Mouse (Mus musculus) Muller cell, postnatal 12 days (primary cell): ENCODE measurements around the gene Myo18a.
"Not testable (repeated sequence)": the region's sequence is repeated elsewhere in the genome, so short reads cannot be mapped to it uniquely, and the experiment has no call there.

Source experiments
- DNase-seq: peaks from one replicate; pipeline ENCODE4 v3.0.0-alpha.2; 2015; ENCODE audit errors: inconsistent ontology term

Myo18a gene

DNA sequence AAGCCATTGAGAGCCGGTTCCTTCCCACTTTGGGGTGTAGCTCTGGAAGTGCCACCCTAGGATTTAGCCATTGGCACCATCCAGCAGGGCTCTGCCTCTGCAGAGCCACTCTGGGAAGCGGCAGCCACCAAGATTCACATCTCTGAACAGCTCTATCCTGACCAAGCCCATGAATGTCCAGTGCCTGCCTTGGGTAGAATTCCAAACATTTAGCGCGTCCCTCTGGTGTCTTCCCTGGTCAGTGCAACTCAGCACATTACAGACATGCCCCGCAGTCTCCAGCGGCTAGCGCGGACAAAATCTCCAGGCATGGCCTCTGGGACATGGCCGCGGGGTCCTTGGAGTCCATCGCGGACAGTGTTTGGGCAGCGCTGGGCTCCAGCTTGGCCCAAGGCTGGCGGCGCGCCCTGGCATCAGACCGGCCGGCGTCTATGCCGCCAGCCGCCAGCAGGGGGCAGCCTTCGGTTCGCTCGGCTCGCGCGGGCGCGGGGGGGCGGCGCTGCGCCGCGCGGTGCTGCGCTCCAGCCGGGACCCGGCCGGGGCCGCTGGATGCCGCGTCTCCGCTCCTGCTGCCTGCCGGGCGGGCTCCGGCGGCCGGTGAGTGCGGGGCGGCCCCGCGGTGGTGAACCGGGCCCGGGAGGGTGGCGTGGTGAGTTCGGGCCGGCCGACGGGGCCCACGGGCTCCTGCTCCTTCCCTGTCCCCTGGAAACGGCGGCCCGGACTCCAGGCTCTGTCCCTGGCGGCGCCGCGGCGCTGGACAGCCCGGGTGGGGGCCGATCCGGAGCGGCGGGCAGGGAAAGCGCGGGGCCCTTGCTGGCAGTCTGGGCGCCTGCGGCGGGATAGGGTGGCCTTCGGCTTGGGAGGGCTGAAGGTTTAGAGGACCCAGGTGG, at the start of gene Myo18a:
Gene Myo18a, plus strand, starts transcription at position 464 of the 890 bp plus-strand sequence.
- peak; percentile 92 for DNase-seq

DNA sequence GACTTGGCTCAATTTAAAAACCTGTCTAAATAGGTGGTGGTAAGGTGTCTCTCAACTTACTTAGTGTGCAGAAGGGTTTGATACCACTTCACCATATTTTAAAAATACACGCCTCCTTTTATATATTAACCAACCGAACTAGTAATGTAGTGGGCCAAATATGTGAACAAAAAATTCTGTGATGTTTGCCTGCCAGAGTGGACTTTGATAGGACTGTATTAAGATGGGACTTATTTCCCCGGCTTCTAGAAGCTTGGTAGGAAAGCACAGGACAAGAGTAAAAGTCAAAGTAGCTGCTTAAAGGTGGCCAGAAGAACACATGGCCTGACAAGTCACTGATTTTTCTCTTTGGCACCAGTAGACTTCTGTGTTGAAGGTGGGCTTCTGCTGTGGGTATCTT, 49.3 kb upstream of the Myo18a start:
- DNase-seq, result no peak

DNA sequence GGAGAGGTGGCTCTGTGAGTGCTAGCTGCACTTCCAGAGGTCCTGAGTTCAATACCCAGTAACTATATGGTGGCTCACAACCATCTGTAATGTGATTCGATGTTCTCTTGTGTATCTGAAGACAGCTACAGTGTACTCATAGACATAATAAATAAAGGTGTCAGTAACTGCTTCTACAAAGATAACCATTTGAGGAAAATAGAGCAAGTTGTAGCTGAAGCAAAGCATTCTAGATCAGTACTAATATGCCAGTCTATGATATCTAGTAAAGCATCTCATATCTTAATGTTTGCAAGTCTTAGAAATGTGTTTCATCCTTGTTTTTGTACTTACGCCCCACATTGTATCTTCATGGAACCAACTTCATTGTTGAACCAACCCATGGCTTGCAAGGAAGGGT, 44.0 kb upstream of the Myo18a start:
- DNase-seq, result no peak

DNA sequence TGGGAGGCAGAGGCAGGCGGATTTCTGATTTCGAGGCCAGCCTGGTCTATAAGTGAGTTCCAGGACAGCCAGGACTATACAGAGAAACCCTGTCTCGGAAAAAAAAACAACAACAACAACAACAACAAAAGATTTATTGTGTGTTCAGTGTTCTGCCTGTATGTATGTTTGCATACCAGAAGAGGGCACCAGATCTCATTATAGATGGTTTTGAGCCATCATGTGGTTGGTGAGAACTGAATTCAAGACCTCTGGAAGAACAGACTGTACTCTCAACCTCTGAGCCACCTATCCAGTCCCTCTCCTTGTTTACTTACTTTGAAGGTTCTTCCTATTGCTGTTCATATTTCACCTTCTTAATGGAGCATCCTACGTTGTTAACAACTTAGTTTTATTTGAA, 41.7 kb upstream of the Myo18a start:
- no peak for DNase-seq

DNA sequence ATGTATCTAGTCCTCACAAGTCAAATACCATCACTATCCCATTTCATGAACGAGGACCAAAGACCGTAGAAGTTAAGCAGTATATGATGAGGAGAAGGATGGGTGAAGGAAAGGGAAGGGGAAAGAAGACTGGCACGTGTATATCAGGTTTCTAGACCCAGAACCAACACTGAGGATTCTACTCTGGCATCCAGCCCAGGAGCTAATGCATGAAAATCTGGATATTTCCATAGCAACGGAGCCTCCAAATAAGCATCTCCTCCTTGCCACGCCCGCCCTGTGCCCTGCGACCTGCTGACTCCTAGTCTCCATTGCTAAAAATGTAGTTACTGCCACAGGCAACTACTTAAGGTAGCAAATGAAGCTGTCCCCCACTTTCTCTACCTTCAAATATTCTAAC, 38.3 kb upstream of the Myo18a start:
- DNase-seq, result no peak

DNA sequence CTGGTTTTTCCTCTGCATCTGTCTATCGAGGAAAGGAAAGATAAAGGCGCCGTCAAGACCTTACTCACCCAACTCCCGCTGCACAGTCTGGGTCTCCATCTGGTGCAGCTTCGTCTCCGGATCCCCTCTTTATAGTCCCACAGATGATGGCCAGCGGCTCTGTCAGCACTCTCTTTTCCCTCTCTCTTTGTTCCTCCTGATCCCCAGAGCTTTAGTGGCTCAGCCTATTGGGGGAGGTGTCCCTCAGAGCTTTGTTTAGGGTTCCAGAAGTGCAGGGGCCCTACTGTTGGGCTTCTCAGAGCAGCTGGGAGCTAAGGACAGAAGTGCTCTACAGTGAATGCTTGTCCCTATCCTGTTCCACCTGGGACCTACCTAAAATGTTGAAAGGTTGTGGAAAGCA, 37.9 kb upstream of the Myo18a start, which contains the start of gene Cryba1:
Gene Cryba1, minus strand, starts transcription at position 101 of the 400 bp plus-strand sequence.
- DNase-seq, result no peak

DNA sequence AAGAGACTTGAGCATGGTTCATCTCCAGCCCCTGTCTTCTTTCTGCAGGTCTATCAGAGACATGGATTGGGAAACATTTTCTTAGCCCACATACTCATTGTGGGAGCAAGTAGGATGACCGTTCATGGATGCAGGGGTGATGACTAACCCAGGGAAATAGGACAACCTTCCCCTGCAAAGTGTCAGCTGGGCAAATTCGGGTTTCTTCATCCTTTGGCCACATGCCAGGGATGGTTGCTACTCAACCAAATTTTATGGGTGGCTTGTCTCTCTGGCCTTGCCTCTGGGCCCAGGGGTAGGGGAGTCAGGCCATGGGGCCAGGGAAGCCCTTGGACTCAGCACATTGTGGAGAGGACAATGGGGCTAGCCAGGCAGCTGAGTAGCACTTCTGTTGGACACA, 34.5 kb upstream of the Myo18a start:
- DNase-seq, result peak; percentile 89

DNA sequence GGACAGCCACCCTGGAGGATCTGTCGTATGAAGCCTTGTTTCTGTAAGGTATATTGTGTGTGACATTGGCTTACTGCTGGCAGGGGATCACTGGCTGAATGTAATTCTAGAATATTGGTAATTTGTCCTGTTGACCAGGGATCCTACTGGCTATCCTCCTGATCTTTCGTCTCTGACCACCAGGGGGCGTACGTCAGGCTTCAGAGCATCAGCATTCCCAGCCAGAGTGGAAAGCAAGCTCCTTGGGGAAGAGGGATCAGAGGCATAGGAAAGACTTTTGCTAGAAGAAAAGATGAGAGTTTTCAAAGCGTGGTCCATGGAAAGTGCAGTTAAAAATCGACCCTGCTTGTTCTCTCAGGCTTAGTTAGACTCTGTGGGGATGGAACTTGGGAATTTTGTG, 25.8 kb upstream of the Myo18a start:
- DNase-seq, result peak; percentile 69

DNA sequence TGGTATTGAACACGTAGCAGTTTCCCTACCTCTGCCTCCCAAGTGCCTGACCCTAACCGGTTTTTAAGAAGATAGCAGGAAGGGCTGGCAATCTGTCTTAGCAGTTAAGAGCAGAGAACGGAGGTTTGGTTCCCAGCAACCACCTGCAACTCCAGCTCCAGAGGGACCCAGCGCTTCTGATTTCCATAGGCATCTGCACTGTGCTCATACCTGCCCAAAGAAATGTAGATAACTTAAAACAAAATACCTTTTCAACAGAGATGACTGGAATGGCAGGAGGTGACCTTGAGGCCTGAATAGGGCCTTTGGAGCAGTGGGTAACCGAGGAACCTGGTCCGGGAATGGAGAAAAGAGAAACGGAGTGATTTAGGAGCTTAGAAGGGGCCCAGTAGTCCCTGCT, 24.5 kb upstream of the Myo18a start:
- DNase-seq, result no peak

DNA sequence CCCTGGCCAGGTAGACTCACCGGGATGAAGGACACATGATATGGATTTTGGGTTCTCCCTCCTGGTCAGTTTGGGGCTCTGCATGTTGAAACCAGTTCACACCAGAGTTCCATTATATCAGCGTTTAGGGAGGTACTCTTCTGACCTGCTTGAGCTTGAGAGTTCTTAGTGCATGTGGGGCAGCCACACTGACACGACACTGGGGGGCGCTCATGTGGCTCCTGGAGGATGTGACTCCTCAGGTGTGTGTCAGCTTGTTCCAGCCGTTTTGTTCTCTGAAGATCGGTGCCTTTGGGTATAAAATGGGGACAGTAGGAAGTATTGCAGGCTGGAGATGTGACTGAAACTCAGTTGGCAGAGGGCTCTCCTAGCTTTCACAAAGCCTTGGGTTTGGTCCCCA, 19.1 kb upstream of the Myo18a start:
- DNase-seq, result no peak

DNA sequence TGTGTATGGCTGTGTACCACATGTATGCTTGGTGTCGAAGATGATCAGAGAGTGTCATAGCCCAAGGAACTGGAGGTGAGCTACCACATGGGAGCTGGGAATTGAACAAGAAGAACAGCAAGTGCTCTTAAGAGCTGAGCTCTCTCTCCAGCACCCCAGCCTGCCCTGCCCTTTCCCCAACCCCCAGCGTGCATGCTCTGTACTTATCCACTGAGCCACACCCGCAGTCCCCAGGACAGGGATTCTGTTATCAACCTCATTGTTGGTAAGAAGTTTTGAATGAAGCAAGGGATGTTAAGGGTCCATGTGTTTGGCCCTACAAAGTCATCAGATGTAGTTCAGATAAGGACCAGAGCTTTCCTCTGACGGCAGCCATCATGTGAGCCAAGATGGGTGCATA, 16.4 kb upstream of the Myo18a start:
- DNase-seq, result no peak

DNA sequence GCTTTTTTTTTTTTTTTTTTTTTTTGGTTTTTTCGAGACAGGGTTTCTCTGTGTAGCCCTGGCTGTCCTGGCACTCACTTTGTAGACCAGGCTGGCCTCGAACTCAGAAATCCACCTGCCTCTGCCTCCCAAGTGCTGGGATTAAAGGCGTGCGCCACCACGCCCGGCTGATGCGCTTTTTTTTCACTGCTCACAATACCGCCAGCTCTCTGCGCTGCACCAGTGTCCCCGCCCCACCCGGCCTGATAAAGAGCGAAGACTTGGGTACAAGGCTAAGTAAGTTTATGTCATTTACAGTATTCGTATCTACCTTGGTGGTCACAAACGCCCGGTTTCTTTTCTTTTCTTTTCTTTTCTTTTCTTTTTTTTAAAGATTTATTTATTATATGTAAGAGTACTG, 15.9 kb upstream of the Myo18a start:
- not testable (repeated sequence) for DNase-seq

DNA sequence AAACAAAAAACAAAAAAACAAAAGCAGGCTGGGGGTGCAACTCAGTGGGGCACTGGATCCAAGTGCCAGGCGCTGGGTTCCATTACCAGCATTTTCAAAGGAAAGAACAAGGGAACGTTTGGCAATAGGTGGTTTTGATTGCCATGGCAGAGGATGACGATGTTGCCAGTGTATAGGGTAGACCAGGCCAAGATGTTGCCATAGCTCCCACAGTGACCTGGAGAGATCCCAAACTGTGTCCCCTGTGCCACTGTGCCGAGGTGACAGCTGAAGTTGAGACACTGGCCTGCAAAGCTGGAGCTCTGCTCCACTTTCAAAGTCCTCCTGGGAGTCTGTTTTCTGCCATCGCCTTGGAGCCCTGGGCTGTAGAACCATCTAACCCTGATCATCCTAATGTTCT, 14.1 kb upstream of the Myo18a start:
- no peak for DNase-seq

DNA sequence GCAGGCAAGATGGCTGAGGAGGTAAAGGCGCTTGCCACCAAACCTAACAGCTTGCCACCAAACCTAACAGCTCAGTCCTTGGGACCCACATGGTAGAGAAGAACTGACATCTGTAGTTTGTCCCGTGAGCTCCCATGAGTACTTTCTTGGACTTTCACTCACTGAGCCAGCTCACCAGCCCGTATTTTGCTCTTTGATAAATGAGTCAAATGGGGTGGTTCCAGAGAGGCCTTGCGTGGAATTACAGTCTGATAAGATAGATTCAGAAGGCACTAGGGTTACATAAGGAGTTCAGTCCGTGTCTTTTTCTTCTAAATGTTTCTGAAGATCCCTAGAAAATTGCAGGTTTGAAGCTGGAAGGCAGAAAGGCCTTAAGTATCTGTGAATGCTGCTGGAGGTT, 10.5 kb upstream of the Myo18a start:
- no peak for DNase-seq

DNA sequence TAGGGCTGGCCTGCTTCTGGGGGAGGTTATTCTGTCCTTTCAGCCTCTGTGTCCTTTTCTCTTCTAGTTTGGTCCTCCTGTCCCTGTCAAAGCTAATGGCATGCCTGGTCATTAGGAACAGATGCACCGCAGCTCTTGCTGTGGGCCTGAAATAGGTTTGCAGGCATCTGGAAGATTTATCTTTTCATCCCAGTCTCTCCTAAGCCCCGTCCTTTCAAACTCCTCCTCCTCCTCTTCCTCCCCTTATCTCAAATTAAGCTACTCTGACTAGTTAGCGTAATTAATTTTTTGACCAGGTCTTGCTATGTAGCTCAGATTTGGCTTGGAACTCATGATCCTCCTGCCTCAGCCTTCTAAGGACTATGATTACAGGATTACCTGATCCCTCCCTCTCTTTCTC, 9.6 kb upstream of the Myo18a start:
- DNase-seq, result no peak

DNA sequence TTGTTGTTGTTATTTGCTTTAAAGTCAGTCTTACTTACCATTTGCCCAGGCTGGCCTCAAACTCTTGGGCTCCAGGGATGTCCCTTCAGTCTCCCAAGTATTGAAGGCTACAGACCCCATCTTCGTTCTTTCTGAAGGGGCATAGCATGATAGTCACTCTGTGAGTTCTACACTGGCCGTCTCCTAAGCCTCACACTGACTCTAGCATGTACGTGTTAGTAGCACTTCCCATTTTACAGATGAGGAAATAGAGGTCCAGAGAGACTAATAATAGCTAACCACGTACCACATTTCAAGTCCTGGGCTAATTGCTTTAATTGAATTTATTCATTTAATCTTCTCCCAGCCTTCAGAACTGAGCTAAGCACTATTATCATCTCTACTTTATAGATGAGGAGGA, 3.0 kb upstream of the Myo18a start:
- no peak for DNase-seq

DNA sequence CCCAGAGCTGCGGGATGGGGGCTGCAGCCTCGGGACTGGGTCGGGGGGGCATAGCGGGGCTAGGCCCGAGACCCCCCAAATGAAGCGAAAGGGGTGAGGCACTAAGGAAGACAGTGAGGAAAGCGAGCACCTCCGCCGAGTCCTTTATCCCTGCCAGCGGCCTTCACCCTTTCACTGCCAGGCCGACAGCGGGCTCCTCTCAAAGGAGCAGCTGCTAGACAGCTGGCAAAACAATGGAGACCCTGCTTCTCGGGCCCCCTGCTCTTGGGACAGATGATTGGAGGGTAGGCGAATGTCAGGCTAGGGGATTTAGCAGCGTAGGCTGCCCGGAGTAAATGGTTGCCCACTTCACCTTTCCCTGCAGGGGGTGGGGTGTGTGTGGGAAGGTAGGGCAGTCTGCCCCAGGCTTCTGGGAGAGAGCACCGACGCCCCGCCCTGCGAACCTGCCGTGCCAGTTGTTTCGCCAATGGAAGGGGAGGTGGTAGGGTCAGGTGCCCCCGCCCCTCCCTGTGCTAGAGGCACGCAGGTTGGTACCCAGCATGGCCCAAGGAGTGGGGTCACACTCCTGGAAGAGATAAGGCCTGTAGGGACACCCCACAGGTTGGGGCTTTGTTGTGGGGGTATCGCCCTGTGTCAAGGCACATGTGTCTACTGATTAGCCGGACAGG, 761 bp downstream of the Myo18a start:
- DNase-seq, result peak; percentile 55

DNA sequence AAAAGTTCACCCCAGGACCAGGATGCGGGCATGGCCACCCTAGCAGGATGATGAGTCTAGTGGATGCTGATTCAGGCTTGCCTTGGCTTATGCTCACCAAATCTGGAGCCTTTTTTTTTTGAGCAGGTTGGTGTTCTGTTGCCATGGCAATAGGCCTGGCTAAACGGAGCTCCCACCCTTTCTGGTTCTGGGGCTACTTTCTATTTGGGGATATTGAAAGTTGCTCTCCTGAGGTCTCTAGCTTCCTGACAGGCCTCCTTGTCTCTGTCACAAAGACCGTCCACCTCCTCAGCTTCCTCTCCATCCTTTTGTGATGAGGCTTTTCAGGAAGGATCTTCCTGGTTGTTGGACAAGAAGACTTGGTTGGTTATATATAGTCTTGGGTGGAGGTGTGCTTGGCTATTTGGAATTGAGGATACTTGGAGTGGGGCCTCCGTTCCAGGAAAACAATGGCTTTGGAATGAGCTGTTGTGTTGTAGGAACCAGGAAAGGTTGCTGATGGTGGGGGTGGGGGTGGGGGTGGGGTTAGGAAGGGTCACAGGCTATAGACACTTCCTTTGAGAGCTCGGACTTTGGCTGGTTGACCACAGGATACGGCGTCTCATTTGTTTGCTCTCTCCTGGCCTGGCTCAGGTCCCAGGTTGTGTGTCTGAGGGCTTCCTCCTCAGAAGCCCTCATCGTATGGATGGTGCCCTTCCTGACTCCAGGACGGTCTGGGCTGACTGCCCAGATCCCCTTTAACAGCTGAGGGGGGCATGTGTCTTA, 1.8 kb downstream of the Myo18a start:
- no peak for DNase-seq

DNA sequence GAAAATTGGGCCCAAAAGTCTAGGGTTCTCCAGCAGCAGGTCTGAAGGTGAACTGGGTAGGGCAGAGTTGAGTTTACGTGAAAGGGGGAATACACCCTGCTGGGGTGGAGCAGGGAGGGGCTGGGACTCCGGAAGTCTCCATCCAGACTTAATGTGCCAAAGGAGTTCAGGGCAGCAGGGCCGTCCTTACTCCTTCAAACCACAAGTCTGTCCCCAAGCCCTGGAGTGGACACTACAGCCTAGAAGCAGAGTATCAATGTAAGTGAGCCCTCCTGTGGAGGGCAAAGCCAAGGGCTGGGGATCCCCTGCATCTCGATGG, 2.4 kb downstream of the Myo18a start:
- no peak for DNase-seq

DNA sequence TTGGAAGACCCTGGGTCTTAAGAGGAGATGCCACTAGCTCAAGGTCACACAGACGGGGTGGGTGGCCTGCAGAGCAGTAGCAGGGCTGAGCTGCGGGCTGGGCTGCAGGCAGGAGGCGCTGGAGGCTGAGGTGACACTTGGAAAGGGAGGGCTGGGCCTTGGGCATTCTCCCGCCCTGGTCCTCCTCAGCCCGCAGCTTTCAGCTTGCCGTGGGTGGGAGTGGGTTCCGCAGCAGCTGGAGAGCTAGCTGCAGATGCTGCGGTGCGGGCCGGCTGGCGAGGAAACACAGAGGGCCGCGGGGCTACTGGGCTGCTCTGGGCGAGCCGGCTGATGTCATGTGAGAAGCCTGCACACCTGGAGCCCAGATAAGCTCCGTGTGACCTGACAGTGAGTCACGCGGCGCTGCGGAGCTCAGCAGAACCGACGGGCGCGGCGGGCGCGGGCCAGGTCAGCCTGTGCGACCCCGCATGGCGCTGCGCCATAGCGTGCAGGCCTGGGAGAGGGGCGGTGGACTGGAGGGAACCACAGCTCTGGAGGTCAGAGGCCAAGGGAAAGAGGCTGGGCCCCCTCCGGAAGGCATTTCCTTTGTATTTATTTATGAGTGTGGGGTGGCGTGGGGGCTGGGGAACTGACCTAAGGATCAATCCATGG, 3.4 kb downstream of the Myo18a start:
- peak; percentile 60 for DNase-seq

DNA sequence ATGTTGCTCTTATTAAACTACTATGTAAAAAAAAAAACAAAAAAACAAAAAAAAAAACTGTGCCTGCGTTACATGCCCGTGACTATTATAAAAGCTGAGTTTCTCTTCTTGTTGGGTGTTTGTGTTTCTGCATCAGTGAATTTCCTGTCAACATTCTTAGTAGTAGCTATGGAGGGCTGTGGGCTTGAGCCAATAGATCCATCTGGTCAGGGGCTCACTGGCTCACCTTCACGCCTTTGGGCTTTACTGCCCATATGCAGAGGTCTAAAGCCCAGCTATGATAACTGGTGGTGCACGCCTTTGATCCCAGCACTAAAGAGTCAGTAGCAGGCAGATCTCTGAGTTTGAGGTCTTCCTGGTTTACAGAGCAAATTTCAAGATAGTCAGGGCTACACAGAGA, 6.5 kb downstream of the Myo18a start:
- DNase-seq, result no peak

DNA sequence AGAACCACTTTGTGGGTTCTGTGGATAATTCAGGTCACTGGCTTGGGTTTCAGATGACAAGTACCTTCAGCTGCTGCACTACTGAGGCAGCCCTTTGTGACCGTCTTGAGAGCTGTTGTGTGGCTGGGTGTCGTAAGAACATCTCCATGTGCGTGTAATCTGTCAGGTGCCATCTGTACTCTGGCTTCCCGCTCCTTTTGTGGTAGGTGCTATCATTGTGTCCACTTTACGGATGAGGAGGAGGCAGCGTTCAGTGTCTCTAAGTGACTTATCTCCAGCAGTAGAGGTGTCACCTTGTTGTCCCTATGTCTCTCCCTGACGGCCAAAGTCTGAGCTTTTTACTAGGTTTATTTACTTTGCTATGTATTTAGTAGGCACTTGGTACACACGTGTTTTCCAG, 7.3 kb downstream of the Myo18a start:
- DNase-seq, result no peak
